Comparison of ENCODE assay signal across 18 mouse cellular contexts in genomic region chr7:34737206-34737605, GRCm38 (mm10).
"Had no signal": no experiment of that assay in that cellular context is flagged by ENCODE, and none has a peak within 500 bp of the region (broad histone marks: within the 10 kb centered on the region; RNA-seq: fewer than 3 reads in every experiment).

No protein-coding gene starts in this region.

- ATAC-seq: midbrain, embryonic 13.5 days; midbrain, embryonic 16.5 days had no signal

- H3K27ac ChIP-seq: midbrain, embryonic 13.5 days; neural tube, embryonic 13.5 days; neural tube, embryonic 15.5 days had no signal

- H3K9ac ChIP-seq: lung, embryonic 14.5 days; midbrain, embryonic 13.5 days; neural tube, embryonic 13.5 days; neural tube, embryonic 15.5 days had no signal

- H3K4me2 ChIP-seq: lung, embryonic 14.5 days; midbrain, embryonic 11.5 days; midbrain, embryonic 13.5 days; neural tube, embryonic 13.5 days; neural tube, embryonic 15.5 days had no signal

- H3K4me3 ChIP-seq: midbrain, embryonic 13.5 days; myocyte; neural tube, embryonic 13.5 days; neural tube, embryonic 15.5 days had no signal

- DNase-seq: lung, adult 18-20 months; lung, embryonic 14.5 days; lung, postnatal 10 days; lung, postnatal 4 days; retina, postnatal 1 day; right cerebral cortex, adult 18-20 months; right cerebral cortex, postnatal 25 days; right cerebral cortex, postnatal 4 days; spleen, adult 18-20 months; thymus, adult 18-20 months; thymus, postnatal 14 days; thymus, postnatal 36 days had no signal

- H3K4me1 ChIP-seq: midbrain, embryonic 13.5 days; neural tube, embryonic 15.5 days had no signal

- H3K27me3 ChIP-seq: midbrain, embryonic 13.5 days; neural tube, embryonic 13.5 days; neural tube, embryonic 15.5 days had no signal

- H3K9me3 ChIP-seq: neural tube, embryonic 15.5 days had no signal

- H3K36me3 ChIP-seq: midbrain, embryonic 13.5 days; neural tube, embryonic 13.5 days; neural tube, embryonic 15.5 days had no signal
